Mouse (Mus musculus) spleen, adult 18-20 months (tissue): ENCODE data around the gene Gm42517.

Experiments
- DNase-seq, 2 experiments: peaks; one replicate each; pipeline ENCODE4 v3.0.0; 2022; ENCODE audit warnings: mixed read lengths in 2 of 2

Gm42517 gene

DNA sequence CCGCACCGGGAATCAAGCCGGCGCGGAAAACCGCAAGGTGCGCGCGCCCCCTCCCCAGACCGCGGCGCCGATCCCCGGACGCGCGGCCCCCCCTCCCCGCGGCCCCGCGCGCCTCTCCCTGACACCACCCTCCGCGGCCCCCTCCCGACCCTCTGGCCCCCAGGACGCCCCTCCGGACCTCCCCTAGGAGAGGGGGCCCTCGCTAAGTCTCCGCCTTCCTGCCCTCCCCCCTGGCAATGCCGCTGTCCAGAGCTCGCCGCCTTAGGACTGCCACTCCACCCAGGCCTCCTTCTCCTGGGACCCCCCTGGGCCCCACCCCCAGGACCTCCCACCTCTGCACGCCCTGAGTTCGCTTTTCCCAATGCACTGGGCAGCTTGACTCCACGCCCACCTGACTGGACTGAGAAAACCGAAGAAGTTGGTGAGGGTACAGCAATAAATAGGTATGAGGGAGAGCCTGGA is at the start of gene Gm42517:
Gm42517 (minus strand) TSS at position 52 of the 462 bp plus-strand sequence.
- DNase-seq: no peak

DNA sequence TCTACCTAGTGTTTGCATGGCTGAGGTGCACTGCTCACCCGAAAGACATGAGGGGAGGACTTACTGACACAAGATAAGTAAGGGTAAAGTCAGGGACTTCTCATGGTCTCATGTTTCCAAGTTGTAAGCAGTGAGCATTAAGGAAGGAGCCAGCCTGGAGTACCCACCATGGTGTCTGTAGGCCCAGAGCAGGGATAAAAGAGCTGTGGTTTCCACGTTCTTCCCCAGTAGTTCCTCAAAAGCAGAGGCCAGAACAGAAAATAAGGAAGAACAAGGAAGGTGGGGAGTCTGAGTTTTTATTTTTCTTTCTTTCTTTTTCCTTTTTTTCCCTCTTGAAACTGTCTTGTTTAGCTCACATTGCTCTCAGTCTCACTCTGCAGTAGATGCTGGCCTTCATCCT is 47.0 kb upstream of the Gm42517 start:
- no peak for DNase-seq

- no peak for DNase-seq
These were observed 39.3 kb upstream of the Gm42517 start for GRCm38 (mm10) chr5:108406977-108407376.

DNA sequence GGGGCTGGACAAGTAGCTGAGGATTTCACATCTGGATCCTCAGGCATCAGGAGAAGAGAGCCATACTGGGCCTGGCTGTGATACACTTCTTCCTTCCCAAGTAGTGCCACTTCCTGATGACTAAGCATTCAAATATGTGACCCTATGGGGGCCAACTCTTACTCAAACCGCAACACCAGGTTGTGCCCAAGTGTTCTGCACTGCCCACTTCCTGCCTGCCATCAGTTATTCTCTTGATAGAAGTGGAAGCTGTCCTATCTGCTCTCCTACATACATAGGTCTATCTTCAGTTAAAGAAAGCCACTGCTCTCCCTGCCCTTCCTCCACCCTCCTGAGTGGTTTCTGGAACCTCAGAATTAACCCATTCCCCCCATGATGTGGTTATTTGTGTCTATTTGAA is 37.7 kb upstream of the Gm42517 start:
- no peak for DNase-seq

DNA sequence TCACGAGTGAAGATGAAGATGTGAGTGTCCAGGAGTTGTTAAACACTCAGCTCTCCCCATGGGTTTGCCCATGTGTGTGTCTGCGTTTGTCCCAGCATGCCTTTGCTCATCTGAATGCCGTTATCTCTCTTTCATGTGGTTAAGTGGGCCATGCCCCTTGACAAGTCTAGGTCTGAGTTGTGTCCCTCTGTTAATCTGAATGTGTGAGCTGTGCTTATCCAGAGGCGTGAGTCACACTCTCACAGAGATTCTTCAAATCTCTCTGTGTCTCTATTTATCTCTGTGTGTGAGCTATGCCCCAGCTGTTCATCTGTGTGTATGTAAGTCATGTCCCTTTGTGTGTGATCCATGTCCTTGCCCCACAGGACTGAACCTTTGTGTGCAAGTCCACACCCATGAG is 35.7 kb upstream of the Gm42517 start:
- no peak for DNase-seq

DNA sequence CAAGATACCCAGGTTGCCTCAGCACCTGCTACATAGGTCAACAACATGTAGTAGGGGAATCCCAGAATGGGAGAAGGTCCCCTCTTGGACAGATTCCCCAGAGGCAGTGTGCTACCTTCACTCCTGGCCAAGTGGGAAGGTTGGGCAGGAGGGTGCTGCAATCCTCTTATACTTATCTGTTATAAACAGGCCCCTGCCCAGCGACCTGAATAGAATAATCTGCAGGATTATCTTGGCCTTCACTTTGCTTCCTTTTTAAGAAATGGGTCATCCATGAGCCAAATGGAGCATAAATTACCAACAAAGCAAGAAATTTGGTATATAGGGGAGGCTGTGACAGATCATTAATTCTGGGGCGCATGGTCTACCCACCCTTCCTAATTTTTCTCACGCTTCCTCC is 22.0 kb upstream of the Gm42517 start:
- no peak for DNase-seq

GRCm38 (mm10) chr5:108388201-108388600 is 20.5 kb upstream of the Gm42517 start, which contains the start of gene Pde6b:
Gene Pde6b (plus strand): TSS chr5:108388391.
- no peak for DNase-seq

DNA sequence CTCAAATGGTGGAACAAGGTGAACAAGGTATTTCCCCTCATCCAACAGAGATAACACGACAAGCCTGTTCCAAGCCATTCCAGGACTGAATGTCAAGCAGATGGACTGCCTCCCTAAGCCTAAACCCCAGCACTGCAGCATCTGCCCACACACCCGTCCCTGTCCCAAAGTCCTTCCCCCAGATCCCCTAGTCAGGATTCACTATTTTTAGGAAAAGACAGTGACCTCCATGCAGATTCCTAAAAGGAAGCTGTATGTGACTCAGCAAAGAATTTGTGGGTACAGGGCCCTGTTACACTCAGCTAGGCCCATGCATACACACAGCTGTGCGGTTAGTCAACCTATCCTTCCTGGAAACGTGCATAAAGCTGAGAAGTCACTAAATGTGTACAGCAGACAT is 18.7 kb upstream of the Gm42517 start:
- no peak for DNase-seq

- DNase-seq: no peak
These were observed 17.9 kb upstream of the Gm42517 start for GRCm38 (mm10) chr5:108385632-108386031.

- DNase-seq: no peak
These were observed 10.6 kb upstream of the Gm42517 start for GRCm38 (mm10) chr5:108378346-108378745.

- no peak for DNase-seq
These were observed 8.3 kb upstream of the Gm42517 start for GRCm38 (mm10) chr5:108376059-108376458.

DNA sequence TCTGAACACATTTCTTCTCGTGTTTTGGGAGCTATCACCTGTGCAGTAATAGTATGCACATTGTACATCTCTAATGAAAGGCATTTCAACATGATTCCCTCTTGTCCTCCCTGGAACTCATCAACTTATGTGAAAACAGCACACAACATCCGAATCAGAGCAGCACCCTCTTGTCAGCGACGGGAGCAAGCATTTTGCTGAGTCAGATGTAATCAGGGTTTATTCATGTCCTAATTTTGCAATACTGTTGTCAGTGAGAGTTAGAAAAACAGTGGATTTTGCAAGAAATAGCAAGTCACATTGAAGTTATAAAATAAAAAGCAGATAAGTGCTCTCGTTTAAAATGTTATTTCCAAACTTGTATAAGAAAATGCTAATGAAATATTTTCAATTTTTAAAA is 6.4 kb upstream of the Gm42517 start:
- DNase-seq: no peak

GRCm38 (mm10) chr5:108369964-108370363 is 2.2 kb upstream of the Gm42517 start:
- no peak for DNase-seq

DNA sequence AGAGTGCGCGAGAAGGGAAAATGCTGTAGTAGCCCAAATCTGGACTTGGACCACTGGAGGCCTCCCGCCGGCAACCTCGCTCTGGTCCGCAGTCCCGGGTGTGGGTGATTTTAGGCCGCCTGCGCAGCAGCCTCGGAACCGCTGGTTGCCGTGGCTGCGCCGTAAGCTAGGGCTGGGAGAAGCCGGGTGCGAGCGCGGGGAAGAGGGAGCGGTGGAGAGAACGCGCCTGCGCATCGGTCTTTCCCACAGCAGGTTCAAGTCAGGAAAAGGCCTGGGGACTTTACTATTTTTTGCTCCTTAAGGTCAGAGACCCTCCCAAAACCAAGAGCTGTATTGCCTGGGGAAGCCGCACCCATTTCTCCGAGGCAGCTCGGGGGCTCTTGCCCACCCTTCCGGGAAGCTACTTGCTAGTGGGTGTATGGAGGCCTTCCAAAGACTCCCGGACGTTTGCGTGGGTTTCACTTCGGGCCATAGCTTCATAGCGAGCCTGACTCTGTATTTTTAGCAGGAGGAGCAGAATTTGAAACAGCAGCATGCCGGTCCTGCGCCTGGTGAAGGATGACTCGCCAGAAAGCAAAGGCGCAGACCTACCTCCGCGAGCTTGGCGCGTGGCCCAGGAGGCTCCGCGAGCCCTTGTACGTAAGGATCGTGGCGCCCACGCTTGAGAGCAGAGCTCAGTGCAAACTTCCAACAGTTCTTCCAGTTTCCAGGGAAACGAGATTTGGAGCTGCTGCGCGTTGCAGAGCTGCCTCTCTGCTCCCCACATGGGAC is 1.3 kb upstream of the Gm42517 start:
- no peak for DNase-seq

DNA sequence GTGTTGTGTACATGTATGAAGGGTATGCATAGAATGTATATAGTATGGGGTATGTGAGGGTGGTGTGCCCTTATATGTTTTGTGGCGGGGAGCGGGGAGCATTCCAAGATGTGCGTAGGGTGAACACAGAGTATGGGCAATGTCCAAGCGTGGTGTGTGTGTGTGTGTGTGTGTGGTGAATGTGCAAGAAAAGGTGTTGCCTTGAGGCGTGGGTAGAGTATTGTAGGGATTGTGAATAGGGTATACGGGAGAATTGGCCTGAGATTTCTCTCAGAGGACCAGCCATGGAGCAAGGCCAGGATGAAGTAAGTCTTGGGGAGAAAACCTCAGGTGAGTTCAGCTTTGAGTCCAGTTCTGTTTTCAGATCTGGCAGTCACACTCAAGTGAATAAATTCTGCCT is 724 bp upstream of the Gm42517 start:
- DNase-seq: no peak

DNA sequence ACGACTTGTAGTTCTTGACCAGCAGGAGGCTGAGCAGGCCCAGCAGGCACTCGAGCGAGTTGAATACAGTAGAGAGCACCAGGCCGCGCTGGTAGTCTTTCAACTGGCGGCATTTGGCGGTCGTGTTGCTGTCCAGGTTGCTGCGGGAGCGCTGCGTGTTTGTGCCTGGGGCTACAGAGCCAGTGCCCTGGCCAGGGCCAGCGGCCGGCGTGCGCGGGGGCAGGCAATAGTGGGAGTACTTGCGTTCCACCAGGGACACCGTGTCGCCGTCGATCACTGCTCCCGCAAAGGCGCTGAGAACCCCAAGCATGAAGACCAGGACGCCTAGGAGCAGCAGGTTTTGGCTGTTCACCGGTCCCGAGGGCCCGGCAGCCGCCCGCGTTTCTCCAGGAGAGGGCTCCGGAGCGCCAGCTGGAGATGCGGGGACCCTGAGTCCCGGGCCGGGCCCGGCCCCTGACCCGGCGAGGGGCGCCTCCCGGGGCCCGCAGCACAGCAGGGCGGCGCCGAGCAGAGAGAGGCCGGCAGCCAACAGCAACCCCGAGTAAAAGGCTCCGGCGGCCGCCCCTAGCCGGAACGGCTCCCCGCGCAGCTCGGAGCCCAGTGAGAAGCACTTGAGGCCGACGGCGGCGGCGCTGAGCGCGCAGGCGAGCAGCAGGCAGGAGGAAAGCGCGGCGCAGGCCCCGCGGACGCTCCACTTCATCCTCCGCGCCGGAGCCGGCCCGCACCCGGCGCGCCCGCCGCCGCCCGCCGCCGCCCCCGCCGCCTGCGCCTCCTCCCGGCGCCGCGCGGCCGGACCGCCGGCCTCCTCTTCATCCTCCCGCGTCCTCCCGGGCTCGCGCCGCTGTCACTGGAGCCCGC is 509 bp downstream of the Gm42517 start:
- DNase-seq: no peak

GRCm38 (mm10) chr5:108366328-108366983 is 1.3 kb downstream of the Gm42517 start:
- DNase-seq: no peak

DNA sequence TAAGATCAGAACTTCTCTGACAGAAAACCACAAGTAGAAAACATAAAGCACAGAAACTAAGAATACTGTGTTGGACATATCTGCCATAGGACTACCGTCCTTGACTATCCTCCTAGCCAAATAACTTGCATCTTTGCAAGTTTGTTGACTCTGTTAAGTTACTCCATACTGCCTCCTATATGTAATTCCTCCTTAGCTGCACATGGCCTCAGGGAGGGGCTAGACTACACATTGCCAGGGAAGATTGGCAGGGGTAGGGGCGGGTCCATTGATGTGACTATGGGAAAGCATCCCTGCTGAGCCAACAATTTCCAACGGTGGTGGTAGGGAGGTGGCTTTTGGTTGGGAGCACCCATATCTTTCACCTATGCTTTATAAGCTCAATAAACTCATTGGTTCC is 5.4 kb downstream of the Gm42517 start:
- no peak for DNase-seq

DNA sequence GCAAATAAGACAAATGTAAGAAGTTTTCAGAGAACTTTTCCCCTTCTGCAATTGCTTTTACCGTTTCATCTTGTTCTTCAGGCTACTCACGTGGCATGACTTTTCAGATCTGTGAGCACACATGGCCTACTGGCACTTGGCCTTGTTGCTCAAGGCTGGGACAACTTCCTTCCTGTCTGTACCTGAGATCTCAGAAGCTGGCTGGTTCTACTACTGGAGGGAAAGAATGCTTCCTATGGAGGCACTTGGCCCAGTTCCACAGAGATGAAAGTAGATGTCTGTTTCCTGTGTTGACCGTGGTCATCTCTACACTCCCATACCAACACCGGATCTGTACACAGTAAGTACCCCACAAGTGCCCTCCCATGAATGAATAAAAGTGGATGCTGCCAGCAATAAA is 7.5 kb downstream of the Gm42517 start:
- DNase-seq: no peak

- DNase-seq: no peak
These were observed 8.2 kb downstream of the Gm42517 start for GRCm38 (mm10) chr5:108359491-108359890.

- no peak for DNase-seq
These were observed 9.9 kb downstream of the Gm42517 start for GRCm38 (mm10) chr5:108357862-108358261.

- DNase-seq: no peak
These were observed 13.7 kb downstream of the Gm42517 start for GRCm38 (mm10) chr5:108354056-108354455.

DNA sequence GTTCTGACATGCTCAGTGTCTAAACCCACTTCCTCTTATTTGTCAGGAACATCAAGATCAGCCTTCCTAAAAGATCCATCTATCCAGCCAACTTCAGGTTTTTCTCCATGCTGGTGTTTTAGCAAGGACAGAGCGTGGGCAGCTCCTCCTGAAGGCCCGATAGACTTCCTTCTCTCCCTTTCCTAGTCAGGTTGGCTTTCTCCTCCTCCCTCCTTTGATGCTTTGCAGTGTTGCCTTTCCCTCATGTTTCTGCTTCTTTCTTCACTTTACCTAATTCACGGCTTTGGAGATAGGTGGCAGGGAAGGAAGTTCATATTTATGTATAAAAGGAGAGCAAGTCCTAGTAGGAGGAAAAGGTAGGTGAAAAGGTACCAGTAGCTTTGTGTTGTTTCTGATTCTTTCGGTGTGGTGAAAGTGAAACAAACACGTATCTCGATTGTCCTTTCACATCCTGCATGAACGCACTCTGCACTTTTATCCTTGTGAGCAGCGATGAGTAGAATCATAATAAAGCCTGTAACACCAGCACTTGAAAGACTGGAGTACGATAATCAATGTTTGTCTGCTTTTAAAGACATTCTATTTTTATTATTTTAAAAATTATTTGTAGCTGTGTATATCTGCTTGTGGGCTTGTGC is 18.1 kb downstream of the Gm42517 start:
- DNase-seq: no peak
